Mouse (Mus musculus) lung, postnatal 0 days (tissue): ENCODE measurements around the gene Tldc1. TPM values are rescaled to one million over a fixed set of nuclear protein-coding genes. Genes with fewer than 3 reads are reported as not detected.

Source experiments
- ATAC-seq: fragments of 200-750 bp; cut with Nextera tagmentation; 2 replicates; pipeline ENCODE4 v1.8.0; 2017; ENCODE audit warnings: moderate library complexity
- DNase-seq: peaks from one replicate; pipeline ENCODE4 v3.0.0-alpha.2; 2016; ENCODE audit warnings: low spot score
- H3K27ac ChIP-seq: fragments of 300-500 bp; sonication (generic); 2 replicates; pipeline ENCODE4 v1.5.1; 2014; ENCODE audit warnings: antibody characterized with exemption, mild to moderate bottlenecking, low read length, mixed read lengths
- H3K27me3 ChIP-seq: fragments of 300-500 bp; sonication (generic); replicated peaks from 2 replicates; pipeline ENCODE4 v1.6.1; 2014; ENCODE audit warnings: low read length, mixed read lengths; ENCODE audit not compliant: insufficient read depth
- H3K36me3 ChIP-seq: fragments of 300-500 bp; sonication (generic); 2 replicates; pipeline ENCODE4 v1.6.1; 2014; ENCODE audit warnings: low read length, mixed read lengths; ENCODE audit not compliant: insufficient read depth
- H3K4me1 ChIP-seq: fragments of 300-500 bp; sonication (generic); 2 replicates; pipeline ENCODE4 v1.6.1; 2014; ENCODE audit warnings: antibody characterized with exemption, low read depth, low read length, mixed read lengths; ENCODE audit not compliant: insufficient read depth
- H3K4me2 ChIP-seq: fragments of 300-500 bp; sonication (generic); replicated peaks from 2 replicates; pipeline ENCODE4 v1.6.1; 2014; ENCODE audit warnings: low read depth, mild to moderate bottlenecking, low read length, moderate library complexity, mixed read lengths
- H3K4me3 ChIP-seq: fragments of 300-500 bp; sonication (generic); 2 replicates; pipeline ENCODE4 v1.5.1; 2014; ENCODE audit warnings: low read depth, low read length
- H3K9ac ChIP-seq: fragments of 300-500 bp; sonication (generic); replicated peaks from 2 replicates; pipeline ENCODE4 v1.6.1; 2014; ENCODE audit warnings: low read depth, mild to moderate bottlenecking
- H3K9me3 ChIP-seq: fragments of 300-500 bp; sonication (generic); 2 replicates; pipeline ENCODE4 v1.6.1; 2016; ENCODE audit warnings: low read length, mixed read lengths
- CTCF ChIP-seq: IDR thresholded peaks from 2 replicates; pipeline ENCODE4 v1.5.1; 2016; ENCODE audit warnings: antibody characterized with exemption, mild to moderate bottlenecking
- EP300 ChIP-seq: IDR thresholded peaks from 2 replicates; pipeline ENCODE4 v1.6.1; 2016; ENCODE audit warnings: antibody characterized with exemption, mild to moderate bottlenecking, control low read depth
- WGBS: fragments of 180-500 bp; shearing (Covaris S2); extraction: QIAGEN DNeasy Blood & Tissue Kit; methylation state at CpG from one replicate; pipeline ENCODE4 v1.1.7; 2014; 5-methylcytosine and 5-hydroxymethylcytosine counted together
- polyA plus RNA-seq: library from polyadenylated mRNA; unstranded; fragments of >200 nt; fragmentation: Nextera tagmentation; extraction: Ambion mirVana; gene quantifications from 2 replicates; pipeline ENCODE4 v1.2.1, GENCODE M21; 2015

Gene Tldc1
- polyA plus RNA-seq, 1 experiment from 2014 or later: 7.9 TPM

DNA sequence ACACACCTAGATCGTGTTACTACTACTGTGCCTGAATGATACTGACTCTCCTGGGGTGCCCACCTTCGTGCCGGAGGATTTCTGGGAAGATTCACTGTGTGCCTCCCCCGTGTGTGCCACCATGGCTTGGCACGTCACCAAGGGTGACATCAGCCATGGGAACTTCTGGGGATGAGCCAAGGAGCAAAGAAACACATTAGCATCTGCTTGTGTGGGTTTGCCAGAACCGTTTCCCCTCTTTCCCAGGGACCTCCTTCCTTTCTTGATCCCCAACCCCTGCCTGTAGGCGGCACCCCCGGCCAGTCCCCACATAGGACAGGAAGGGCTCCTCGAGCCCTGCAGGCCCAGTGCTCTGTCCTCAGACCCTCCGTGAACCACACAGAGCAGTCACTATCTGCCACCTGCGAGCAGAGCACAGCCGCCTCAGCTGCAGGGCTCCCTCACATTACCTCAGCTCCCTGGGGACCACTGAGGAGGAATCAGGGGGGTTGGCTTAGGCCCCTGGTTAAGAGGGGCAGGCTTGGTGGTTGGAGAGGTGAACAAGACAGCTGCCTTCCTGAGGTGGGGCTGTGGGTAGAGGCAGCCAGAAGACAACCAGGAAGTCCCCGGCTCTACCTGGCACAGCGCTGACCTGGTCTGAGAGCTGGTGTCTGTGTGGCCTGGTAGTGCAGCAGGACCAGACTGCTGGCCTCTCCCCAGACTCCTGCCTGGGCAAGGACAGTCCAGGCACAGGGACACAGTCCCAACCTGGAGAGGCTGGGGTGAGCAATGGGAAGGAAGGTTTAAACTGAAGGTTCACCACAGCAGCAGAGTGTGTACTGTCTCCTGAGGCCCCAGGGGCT lies 28.4 kb upstream of the Tldc1 start:
- Histone ChIP-seq H3K36me3 (no peaks in the 10 kb centered on the region), H3K4me3 (no peak overlapping the region), H3K27me3 (no peaks in the 10 kb centered on the region), H3K4me2 (no peak overlapping the region), H3K4me1 (no peaks in the 10 kb centered on the region), H3K9me3 (no peaks in the 10 kb centered on the region), H3K27ac (no peak overlapping the region), H3K9ac (no peak overlapping the region)
- WGBS: 59% methylated on average over 14 of the region's 14 CpGs
- DNase-seq (peak; percentile 31), ATAC-seq (peak; percentile 51)
- TF ChIP-seq EP300: no peak
- TF ChIP-seq CTCF: peak; percentile 12; the same call in 1 of the 2 replicates

DNA sequence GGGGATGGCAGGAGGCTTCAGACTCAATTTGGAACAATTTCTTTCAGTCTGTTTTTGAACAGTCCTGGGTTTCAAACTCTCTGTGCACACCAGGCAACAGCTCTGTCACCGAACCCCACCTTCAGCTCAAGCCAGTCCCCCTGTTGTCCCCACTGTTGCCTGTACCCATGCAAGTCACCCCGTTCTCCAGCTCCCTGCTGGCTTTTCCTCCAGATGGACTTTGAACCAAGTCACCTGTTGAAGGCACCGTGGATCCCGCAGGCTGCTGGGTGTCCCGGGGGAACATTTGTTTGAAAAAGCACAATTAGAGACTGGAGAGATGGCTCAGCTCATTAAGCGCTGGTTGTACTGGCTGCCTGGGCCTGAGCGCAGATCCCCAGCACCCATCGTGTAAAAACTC lies 27.1 kb upstream of the Tldc1 start:
- Histone ChIP-seq H3K4me3 (no peak overlapping the region), H3K4me1 (no peaks in the 10 kb centered on the region), H3K27ac (no peak overlapping the region), H3K4me2 (no peak overlapping the region), H3K27me3 (no peaks in the 10 kb centered on the region), H3K9ac (no peak overlapping the region), H3K9me3 (no peaks in the 10 kb centered on the region), H3K36me3 (no peaks in the 10 kb centered on the region)
- ATAC-seq (no peak), DNase-seq (no peak)
- WGBS: 75% methylated on average over 8 of the region's 8 CpGs
- TF ChIP-seq EP300 (no peak), CTCF (no peak)

DNA sequence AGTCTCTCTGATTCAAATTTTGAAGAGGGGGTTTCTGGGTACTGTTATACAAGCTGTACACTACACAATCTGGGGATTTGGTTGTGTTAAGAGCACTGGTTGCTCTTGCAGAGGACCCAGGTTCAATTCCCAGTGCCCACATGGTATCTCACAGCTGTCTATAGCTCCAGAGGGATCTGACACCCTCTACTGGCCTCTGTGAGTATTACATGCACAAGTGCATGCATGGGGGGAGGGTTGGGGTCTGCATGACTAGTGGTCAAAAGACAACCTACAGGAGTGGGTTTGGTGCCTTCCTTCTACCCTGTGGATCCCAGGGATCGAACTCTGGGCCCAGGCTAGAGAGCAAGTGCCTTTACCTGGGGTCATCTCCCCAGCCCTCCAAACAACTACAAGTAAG lies 24.4 kb upstream of the Tldc1 start:
- Histone ChIP-seq H3K9me3 (no peaks in the 10 kb centered on the region), H3K36me3 (no peaks in the 10 kb centered on the region), H3K4me3 (no peak overlapping the region), H3K9ac (no peak overlapping the region), H3K27ac (no peak overlapping the region), H3K27me3 (no peaks in the 10 kb centered on the region), H3K4me2 (no peak overlapping the region), H3K4me1 (peaks cover 3% of the 10 kb centered on the region; the same call in 1 of the 2 replicates)
- ATAC-seq (no peak), DNase-seq (no peak)
- WGBS: 87% methylated on average over 1 of the region's 1 CpGs
- TF ChIP-seq CTCF: peak; percentile 58
- no peak for TF ChIP-seq EP300

DNA sequence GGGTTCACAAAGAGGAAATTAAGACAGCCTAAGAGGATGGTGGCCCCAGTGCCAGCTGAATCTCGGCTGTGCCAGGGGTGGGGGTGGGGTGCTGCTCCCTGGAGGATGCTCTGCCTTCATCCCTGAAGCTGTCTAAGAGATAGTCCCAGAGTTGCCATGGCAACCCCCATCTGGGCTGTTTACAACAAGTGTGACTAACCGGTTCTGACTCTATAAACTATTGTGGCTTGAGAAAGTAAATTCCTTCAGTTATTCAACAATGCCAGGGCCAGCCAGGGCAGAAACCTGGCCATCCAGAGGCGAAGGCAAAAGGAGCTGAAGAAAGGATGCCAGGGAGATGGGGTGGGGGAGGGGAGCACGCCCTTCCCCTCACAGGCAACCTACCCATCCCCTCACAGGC lies 23.0 kb upstream of the Tldc1 start:
- TF ChIP-seq EP300 (no peak), CTCF (no peak)
- ATAC-seq (no peak), DNase-seq (no peak)
- Histone ChIP-seq H3K36me3 (no peaks in the 10 kb centered on the region), H3K4me1 (peaks cover 3% of the 10 kb centered on the region; the same call in 1 of the 2 replicates), H3K9me3 (no peaks in the 10 kb centered on the region), H3K27ac (no peak overlapping the region), H3K4me2 (no peak overlapping the region), H3K9ac (no peak overlapping the region), H3K4me3 (no peak overlapping the region), H3K27me3 (no peaks in the 10 kb centered on the region)
- WGBS: 19% methylated on average over 4 of the region's 4 CpGs

DNA sequence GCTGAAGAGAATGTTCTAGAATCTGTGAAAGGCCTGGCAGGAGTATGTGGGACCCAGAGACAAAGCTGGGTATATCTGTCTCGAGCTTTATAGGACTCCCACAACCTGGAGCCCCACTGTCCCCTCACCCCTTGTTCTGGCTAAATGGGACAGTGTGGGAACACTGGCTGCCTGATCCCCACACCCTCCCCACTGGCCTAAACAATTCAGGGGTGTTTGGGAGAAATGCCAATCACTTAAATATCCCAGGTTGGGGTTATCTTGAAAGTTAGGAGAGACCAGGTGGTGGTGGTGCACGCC lies 20.7 kb upstream of the Tldc1 start:
- no peak for ATAC-seq

DNA sequence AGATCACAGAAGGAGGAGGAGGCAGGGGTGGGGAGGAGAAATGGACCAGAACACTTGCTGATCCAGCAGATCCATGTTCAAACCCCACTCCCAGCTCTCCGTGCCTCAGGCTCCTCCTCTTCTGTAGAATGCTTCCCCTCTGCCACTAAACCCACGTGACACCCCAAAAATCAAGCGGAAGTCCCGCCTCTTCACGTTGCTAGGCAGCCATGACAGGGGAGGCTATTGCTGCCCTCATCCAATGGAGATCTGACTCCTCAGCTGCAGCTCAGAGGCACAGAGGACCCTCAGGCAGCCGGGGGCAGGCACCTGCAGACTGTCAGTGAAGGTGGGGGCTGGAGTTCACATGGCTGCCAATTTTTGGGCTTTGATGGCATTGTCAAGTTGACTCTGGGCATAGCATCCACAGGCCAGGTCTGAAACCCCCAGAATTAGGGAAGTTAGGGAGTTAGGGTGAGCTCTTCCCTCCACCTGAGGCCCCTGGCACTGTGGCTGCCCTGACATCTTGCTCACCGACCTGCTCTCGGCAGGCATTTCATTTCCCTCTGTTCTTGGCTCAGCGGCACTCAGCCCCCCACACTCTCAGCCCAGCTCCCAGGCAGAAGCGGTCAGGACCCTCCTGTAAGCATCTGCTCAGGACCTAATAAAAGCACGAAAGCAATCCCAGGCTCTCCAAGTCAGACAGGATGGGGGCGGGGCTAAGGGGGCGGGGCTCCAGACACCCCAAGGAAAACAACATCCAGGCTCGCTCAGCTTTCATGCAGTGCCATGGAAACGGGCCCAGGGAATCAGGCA lies 20.2 kb upstream of the Tldc1 start:
- ATAC-seq (peak; percentile 80), DNase-seq (peak; percentile 81)
- no peaks in the 10 kb centered on the region for H3K36me3 ChIP-seq
- TF ChIP-seq CTCF (no peak), EP300 (no peak)
- H3K4me1 ChIP-seq: peaks cover 3% of the 10 kb centered on the region; the same call in 1 of the 2 replicates
- WGBS: 6% methylated on average over 15 of the region's 15 CpGs
- 0 out of 2 replicates have a peak overlapping the region, but pooled peaks have one; percentile 32 for H3K27ac ChIP-seq
- H3K4me2 ChIP-seq: peak overlapping the region; percentile 12; the same call in 1 of the 2 replicates
- no peak overlapping the region for H3K4me3 ChIP-seq
- H3K9ac ChIP-seq: no peak overlapping the region
- H3K27me3 ChIP-seq: no peaks in the 10 kb centered on the region
- H3K9me3 ChIP-seq: no peaks in the 10 kb centered on the region

More for the DNA sequence above, 20.7 kb upstream of the Tldc1 start:
- no peaks in the 10 kb centered on the region for H3K27me3 ChIP-seq
- H3K4me3 ChIP-seq: no peak overlapping the region
- DNase-seq: no peak
- no peak overlapping the region for H3K9ac ChIP-seq
- peaks cover 3% of the 10 kb centered on the region; the same call in 1 of the 2 replicates for H3K4me1 ChIP-seq
- no peak overlapping the region for H3K27ac ChIP-seq
- no peaks in the 10 kb centered on the region for H3K36me3 ChIP-seq
- no peak for TF ChIP-seq CTCF
- 65% methylated on average over 2 of the region's 2 CpGs for WGBS
- no peaks in the 10 kb centered on the region for H3K9me3 ChIP-seq
- H3K4me2 ChIP-seq: 0 out of 2 replicates have a peak overlapping the region, but pooled peaks have one; percentile 12
